Mouse (Mus musculus) stomach, postnatal 0 days (tissue): ENCODE data around the gene Gm45837.

Experiments used
- CTCF ChIP-seq: IDR thresholded peaks from 2 replicates; pipeline ENCODE4 v1.5.1; 2016; ENCODE audit warnings: antibody characterized with exemption, low read depth, mild to moderate bottlenecking, moderate library complexity
- EP300 ChIP-seq: optimal IDR thresholded peaks from 2 replicates; pipeline ENCODE3; 2016; ENCODE audit warnings: antibody characterized with exemption

GRCm38 (mm10) chr7:101465392-101465791 is 54.7 kb downstream of the Gm45837 start:
- TF ChIP-seq CTCF (no peak), EP300 (no peak)
